Mouse (Mus musculus) embryonic facial prominence, embryonic 14.5 days (tissue): ENCODE measurements around the gene Jmjd8. TPM values are rescaled to one million over a fixed set of nuclear protein-coding genes. Genes with fewer than 3 reads are reported as not detected.
A peak's percentile ranks its signal among the peaks of the same experiment; 100 is the strongest.

Source experiments
- ATAC-seq: fragments of 200-750 bp; cut with Nextera tagmentation; 2 replicates; pipeline ENCODE4 v1.8.0; 2017; ENCODE audit warnings: low read depth, moderate number of reproducible peaks, moderate TSS enrichment
- DNase-seq: peaks from one replicate; pipeline ENCODE4 v3.0.0-alpha.2; 2015; ENCODE audit warnings: low spot score
- H3K27ac ChIP-seq: fragments of 300-500 bp; sonication (generic); replicated peaks from 2 replicates; pipeline ENCODE4 v1.5.1; 2014; ENCODE audit warnings: low read depth, mild to moderate bottlenecking, low read length, moderate library complexity
- H3K27me3 ChIP-seq: fragments of 300-500 bp; sonication (generic); replicated peaks from 2 replicates; pipeline ENCODE4 v1.6.1; 2014; ENCODE audit warnings: low read length; ENCODE audit not compliant: control insufficient read depth, insufficient read depth
- H3K36me3 ChIP-seq: fragments of 300-500 bp; sonication (generic); 2 replicates; pipeline ENCODE4 v1.6.1; 2014; ENCODE audit warnings: low read length, mixed read lengths; ENCODE audit not compliant: control insufficient read depth, insufficient read depth
- H3K4me1 ChIP-seq: fragments of 300-500 bp; sonication (generic); 2 replicates; pipeline ENCODE4 v1.6.1; 2014; ENCODE audit warnings: antibody characterized with exemption, low read length; ENCODE audit not compliant: control insufficient read depth, insufficient read depth
- H3K4me2 ChIP-seq: fragments of 300-500 bp; sonication (generic); 2 replicates; pipeline ENCODE4 v1.6.1; 2014; ENCODE audit warnings: low read depth, mild to moderate bottlenecking, low read length, moderate library complexity, mixed read lengths
- H3K4me3 ChIP-seq: fragments of 300-500 bp; sonication (generic); 2 replicates; pipeline ENCODE4 v1.5.1; 2014; ENCODE audit warnings: low read depth, mild to moderate bottlenecking, low read length
- H3K9ac ChIP-seq: fragments of 300-500 bp; sonication (generic); 2 replicates; pipeline ENCODE4 v1.6.1; 2014; ENCODE audit warnings: low read depth, mild to moderate bottlenecking, low read length, moderate library complexity, mixed read lengths
- H3K9me3 ChIP-seq: fragments of 300-500 bp; sonication (generic); 2 replicates; pipeline ENCODE4 v1.6.1; 2016; ENCODE audit warnings: low read length; ENCODE audit not compliant: control insufficient read depth
- WGBS: fragments of 180-500 bp; shearing (Covaris S2); extraction: QIAGEN DNeasy Blood & Tissue Kit; methylation state at CpG from one replicate; pipeline ENCODE4 v1.1.7; 2014; 5-methylcytosine and 5-hydroxymethylcytosine counted together
- polyA plus RNA-seq: library from polyadenylated mRNA; unstranded; fragments of >200 nt; fragmentation: Nextera tagmentation; extraction: Ambion mirVana; gene quantifications from 2 replicates; pipeline ENCODE4 v1.2.1, GENCODE M21; 2014

The Jmjd8 gene
- polyA plus RNA-seq, 1 experiment from 2014 or later = 35.2 TPM

GRCm38 (mm10) chr17:25791843-25792527, 36.7 kb upstream of the Jmjd8 start:
- Histone ChIP-seq H3K4me2 (peak overlapping the region; percentile 93), H3K9ac (peak overlapping the region; percentile 78), H3K27me3 (no peaks in the 10 kb centered on the region), H3K4me1 (peaks cover 21% of the 10 kb centered on the region), H3K4me3 (peak overlapping the region; percentile 81), H3K36me3 (peaks cover 19% of the 10 kb centered on the region; the same call in 1 of the 2 replicates), H3K9me3 (no peaks in the 10 kb centered on the region), H3K27ac (peak overlapping the region; percentile 93)
- under 1% methylated on average over 45 of the region's 45 CpGs for WGBS
- DNase-seq = peak; percentile 88
- peak; percentile 70 for ATAC-seq

- peak; percentile 66; the same call in 1 of the 2 replicates for ATAC-seq
Observed at GRCm38 (mm10) chr17:25792615-25793014, 36.1 kb upstream of the Jmjd8 start, which contains the start of gene Fam173a. Gene Fam173a (minus strand): TSS chr17:25792901.

GRCm38 (mm10) chr17:25794197-25794596, 34.5 kb upstream of the Jmjd8 start:
- 59% methylated on average over 13 of the region's 13 CpGs for WGBS
- H3K4me2 ChIP-seq = 0 out of 2 replicates have a peak overlapping the region, but pooled peaks have one; percentile 97
- peaks cover 26% of the 10 kb centered on the region for H3K4me1 ChIP-seq
- H3K9me3 ChIP-seq = no peaks in the 10 kb centered on the region
- ATAC-seq (no peak), DNase-seq (no peak)
- H3K27me3 ChIP-seq = no peaks in the 10 kb centered on the region
- no peak overlapping the region for H3K27ac ChIP-seq
- peaks cover 5% of the 10 kb centered on the region; the same call in 1 of the 2 replicates for H3K36me3 ChIP-seq
- H3K4me3 ChIP-seq = no peak overlapping the region
- H3K9ac ChIP-seq = no peak overlapping the region

More at GRCm38 (mm10) chr17:25792615-25793014, 36.1 kb upstream of the Jmjd8 start, which contains the start of gene Fam173a:
- Histone ChIP-seq H3K27me3 (no peaks in the 10 kb centered on the region), H3K4me3 (peak within 1 kb of the TSS; percentile 81), H3K36me3 (peaks cover 15% of the 10 kb centered on the region; the same call in 1 of the 2 replicates), H3K9ac (peak within 1 kb of the TSS; percentile 78), H3K9me3 (no peaks in the 10 kb centered on the region), H3K4me1 (peaks cover 25% of the 10 kb centered on the region), H3K4me2 (peak within 1 kb of the TSS; percentile 93), H3K27ac (peak within 1 kb of the TSS; percentile 93)
- DNase-seq = peak; percentile 92
- WGBS = under 1% methylated on average over 13 of the region's 14 CpGs

GRCm38 (mm10) chr17:25794998-25795397, 33.7 kb upstream of the Jmjd8 start:
- Histone ChIP-seq H3K27ac (no peak overlapping the region), H3K4me1 (peaks cover 26% of the 10 kb centered on the region), H3K9ac (peak overlapping the region; percentile 68; the same call in 1 of the 2 replicates), H3K4me2 (peak overlapping the region; percentile 97; the same call in 1 of the 2 replicates), H3K27me3 (no peaks in the 10 kb centered on the region), H3K4me3 (peak overlapping the region; percentile 79; the same call in 1 of the 2 replicates), H3K9me3 (no peaks in the 10 kb centered on the region), H3K36me3 (no peaks in the 10 kb centered on the region; the same call in 1 of the 2 replicates)
- WGBS = 84% methylated on average over 15 of the region's 17 CpGs
- ATAC-seq (no peak), DNase-seq (no peak)

- ATAC-seq (no peak; the same call in 1 of the 2 replicates), DNase-seq (peak; percentile 78)
- H3K36me3 ChIP-seq = no peaks in the 10 kb centered on the region
- H3K9me3 ChIP-seq = no peaks in the 10 kb centered on the region
- peak within 1 kb of the TSS; percentile 79 for H3K4me3 ChIP-seq
- 19% methylated on average over 5 of the region's 6 CpGs for WGBS
- H3K9ac ChIP-seq = peak within 1 kb of the TSS; percentile 68
- H3K27me3 ChIP-seq = no peaks in the 10 kb centered on the region
- H3K27ac ChIP-seq = peak within 1 kb of the TSS; percentile 24; the same call in 1 of the 2 replicates
- H3K4me1 ChIP-seq = peaks cover 26% of the 10 kb centered on the region
- H3K4me2 ChIP-seq = peak within 1 kb of the TSS; percentile 97
Observed at GRCm38 (mm10) chr17:25795609-25796092, 33.0 kb upstream of the Jmjd8 start, which contains the start of gene AC134908.4. Gene AC134908.4 (minus strand): TSS chr17:25795659.

GRCm38 (mm10) chr17:25796211-25796771, 32.4 kb upstream of the Jmjd8 start:
- ATAC-seq = 0 out of 2 replicates have a peak, but pooled peaks have one; percentile 0
- Histone ChIP-seq H3K4me1 (peaks cover 20% of the 10 kb centered on the region), H3K27ac (peak overlapping the region; percentile 24; the same call in 1 of the 2 replicates), H3K36me3 (no peaks in the 10 kb centered on the region), H3K27me3 (no peaks in the 10 kb centered on the region), H3K4me2 (peak overlapping the region; percentile 97), H3K9me3 (no peaks in the 10 kb centered on the region), H3K9ac (peak overlapping the region; percentile 68), H3K4me3 (peak overlapping the region; percentile 79)
- no peak for DNase-seq
- WGBS = 3% methylated on average over 27 of the region's 37 CpGs

- no peaks in the 10 kb centered on the region for H3K36me3 ChIP-seq
- peak within 1 kb of the TSS; percentile 97 for H3K4me2 ChIP-seq
- peak; percentile 94 for DNase-seq
- WGBS = 0% methylated on average over 9 of the region's 35 CpGs
- peak within 1 kb of the TSS; percentile 79 for H3K4me3 ChIP-seq
- peak within 1 kb of the TSS; percentile 68 for H3K9ac ChIP-seq
- no peaks in the 10 kb centered on the region for H3K9me3 ChIP-seq
- peaks cover 16% of the 10 kb centered on the region for H3K4me1 ChIP-seq
- H3K27ac ChIP-seq = peak within 1 kb of the TSS; percentile 24; the same call in 1 of the 2 replicates
- no peaks in the 10 kb centered on the region for H3K27me3 ChIP-seq
- ATAC-seq = peak; percentile 84
Observed at GRCm38 (mm10) chr17:25796951-25797369, 31.7 kb upstream of the Jmjd8 start, which contains the start of gene Metrn. Gene Metrn (minus strand): TSS chr17:25797136.

GRCm38 (mm10) chr17:25801029-25801428, 27.6 kb upstream of the Jmjd8 start:
- DNase-seq (peak; percentile 80), ATAC-seq (peak; percentile 26; the same call in 1 of the 2 replicates)
- WGBS = 7% methylated on average over 6 of the region's 6 CpGs
- no peak overlapping the region for H3K4me3 ChIP-seq
- H3K27me3 ChIP-seq = no peaks in the 10 kb centered on the region; the same call in 1 of the 2 replicates
- no peaks in the 10 kb centered on the region for H3K9me3 ChIP-seq
- H3K4me1 ChIP-seq = peaks cover 8% of the 10 kb centered on the region
- H3K36me3 ChIP-seq = no peaks in the 10 kb centered on the region
- no peak overlapping the region for H3K4me2 ChIP-seq
- no peak overlapping the region for H3K9ac ChIP-seq
- H3K27ac ChIP-seq = no peak overlapping the region
